Mouse (Mus musculus) heart, adult 2 months (tissue): ENCODE results near the gene Polr3h. TPM values are rescaled to one million over a fixed set of nuclear protein-coding genes. Genes with fewer than 3 reads are reported as not detected.

Experiments
- DNase-seq, 2 experiments: peaks; one replicate each; pipeline ENCODE4 v3.0.0; 2021
- H3K27ac ChIP-seq: fragments of 200-600 bp; 2 replicates; pipeline ENCODE4 v1.8.1; 2022
- H3K27me3 ChIP-seq: fragments of 200-500 bp; 2 replicates; pipeline ENCODE4 v1.6.1; 2012; ENCODE audit warnings: mild to moderate bottlenecking, low read length, inconsistent platforms, mixed read lengths; ENCODE audit not compliant: control insufficient read depth, insufficient read depth
- H3K36me3 ChIP-seq: fragments of 200-500 bp; 2 replicates; pipeline ENCODE4 v1.6.1; 2012; ENCODE audit warnings: low read length, inconsistent platforms; ENCODE audit not compliant: control insufficient read depth, insufficient read depth
- H3K4me1 ChIP-seq: fragments of 200-500 bp; 2 replicates; pipeline ENCODE4 v1.6.1; 2011; ENCODE audit warnings: low read length; ENCODE audit not compliant: control insufficient read depth, insufficient read depth
- H3K4me3 ChIP-seq: fragments of 200-600 bp; 2 replicates; pipeline ENCODE4 v1.8.1; 2022
- H3K79me2 ChIP-seq: fragments of 200-500 bp; replicated peaks from 2 replicates; pipeline ENCODE4 v1.6.1; 2012; ENCODE audit warnings: mild to moderate bottlenecking, inconsistent platforms, low read length, moderate library complexity, mixed read lengths; ENCODE audit not compliant: control insufficient read depth, insufficient read depth
- H3K9ac ChIP-seq: fragments of 200-500 bp; 2 replicates; pipeline ENCODE4 v1.6.1; 2012; ENCODE audit warnings: low read depth, mild to moderate bottlenecking, control low read depth, inconsistent platforms, low read length, mixed read lengths
- CTCF ChIP-seq: fragments of 200-600 bp; IDR thresholded peaks from 2 replicates; pipeline ENCODE4 v1.8.1; 2022; ENCODE audit warnings: antibody characterized with exemption, mild to moderate bottlenecking, moderate library complexity
- EP300 ChIP-seq: fragments of 200-500 bp; IDR thresholded peaks from 2 replicates; pipeline ENCODE4 v1.6.1; 2011; ENCODE audit warnings: low read depth, low read length, control low read depth; ENCODE audit not compliant: insufficient read depth
- POLR2A ChIP-seq: fragments of 200-500 bp; IDR thresholded peaks from 2 replicates; pipeline ENCODE4 v1.6.1; 2011; ENCODE audit warnings: mild to moderate bottlenecking, low read depth, low read length, control low read depth; ENCODE audit not compliant: insufficient read depth
- WGBS: fragments of 180-500 bp; shearing (Covaris S2); methylation state at CpG from one replicate; pipeline ENCODE4 v1.1.7; 2018; 5-methylcytosine and 5-hydroxymethylcytosine counted together
- intact Hi-C: fragments of 180-260 bp; cut with DNase I; formaldehyde crosslinking; loops from one replicate; pipeline ENCODE4 v1.15.1; 2025
- polyA plus RNA-seq: library from polyadenylated mRNA; depleted of rRNA; stranded (reverse); fragments of >200 nt; gene quantifications from 2 replicates; pipeline ENCODE4 v1.2.3, GENCODE M21; 2012
- total RNA-seq, 2 experiments: library from RNA; stranded (reverse); gene quantifications; 2 replicates each; pipeline ENCODE4 v1.2.3; 2021

Polr3h gene
- total and polyA plus RNA-seq, 3 experiments, result 5.9 to 8.1 (median 7.2) TPM

- H3K27ac ChIP-seq, result peak overlapping the region; percentile 23
- DNase-seq, result no peak
- H3K79me2 ChIP-seq, result peaks cover 3% of the 10 kb centered on the region; the same call in 1 of the 2 replicates
- H3K27me3 ChIP-seq, result no peaks in the 10 kb centered on the region
- H3K36me3 ChIP-seq, result peaks cover 37% of the 10 kb centered on the region
- TF ChIP-seq POLR2A (no peak), CTCF (no peak), EP300 (no peak)
- WGBS, result 80% methylated on average over 8 of the region's 8 CpGs
- intact Hi-C loops, result no loop called here
- H3K4me3 ChIP-seq, result no peak overlapping the region
- H3K4me1 ChIP-seq, result peaks cover 6% of the 10 kb centered on the region
- no peak overlapping the region for H3K9ac ChIP-seq
These were observed 34.0 kb downstream of the Polr3h start for GRCm38 (mm10) chr15:81891822-81892580.

GRCm38 (mm10) chr15:81891140-81891802 is 34.8 kb downstream of the Polr3h start:
- Histone ChIP-seq H3K27ac (peak overlapping the region; percentile 14; the same call in 1 of the 2 replicates), H3K9ac (no peak overlapping the region), H3K4me3 (no peak overlapping the region), H3K79me2 (peaks cover 3% of the 10 kb centered on the region; the same call in 1 of the 2 replicates), H3K4me1 (peaks cover 7% of the 10 kb centered on the region), H3K36me3 (peaks cover 36% of the 10 kb centered on the region), H3K27me3 (no peaks in the 10 kb centered on the region)
- WGBS, result 75% methylated on average over 7 of the region's 7 CpGs
- intact Hi-C loops, result no loop called here
- DNase-seq, result no peak
- no peak for TF ChIP-seq CTCF
- no peak for TF ChIP-seq POLR2A
- no peak for TF ChIP-seq EP300

GRCm38 (mm10) chr15:81889175-81889574 is 36.9 kb downstream of the Polr3h start:
- peaks cover 43% of the 10 kb centered on the region for H3K36me3 ChIP-seq
- TF ChIP-seq EP300, result no peak
- TF ChIP-seq POLR2A, result no peak
- no peak for TF ChIP-seq CTCF
- WGBS, result 59% methylated on average over 7 of the region's 7 CpGs

GRCm38 (mm10) chr15:81886795-81887550 is 39.1 kb downstream of the Polr3h start:
- Histone ChIP-seq H3K79me2 (peaks cover 16% of the 10 kb centered on the region), H3K4me3 (no peak overlapping the region), H3K27me3 (no peaks in the 10 kb centered on the region), H3K4me1 (peaks cover 16% of the 10 kb centered on the region), H3K9ac (no peak overlapping the region), H3K27ac (peak overlapping the region; percentile 47), H3K36me3 (peaks cover 46% of the 10 kb centered on the region)
- intact Hi-C loops, result no loop called here
- TF ChIP-seq CTCF (no peak), EP300 (0 out of 2 replicates have a peak, but pooled peaks have one; percentile 7), POLR2A (no peak)
- WGBS, result 62% methylated on average over 6 of the region's 6 CpGs
- no peak for DNase-seq

More at GRCm38 (mm10) chr15:81889175-81889574, 36.9 kb downstream of the Polr3h start:
- Histone ChIP-seq H3K4me3 (no peak overlapping the region), H3K27ac (peak overlapping the region; percentile 68), H3K4me1 (peaks cover 8% of the 10 kb centered on the region), H3K79me2 (peaks cover 10% of the 10 kb centered on the region), H3K9ac (no peak overlapping the region), H3K27me3 (no peaks in the 10 kb centered on the region)
- intact Hi-C loops, result no loop called here
- peak; percentile 41 to 58 for DNase-seq

GRCm38 (mm10) chr15:81885418-81885934 is 40.6 kb downstream of the Polr3h start:
- Histone ChIP-seq H3K4me1 (peaks cover 20% of the 10 kb centered on the region), H3K36me3 (peaks cover 47% of the 10 kb centered on the region), H3K9ac (0 out of 2 replicates have a peak overlapping the region, but pooled peaks have one; percentile 18), H3K79me2 (peaks cover 22% of the 10 kb centered on the region), H3K27me3 (no peaks in the 10 kb centered on the region), H3K4me3 (no peak overlapping the region), H3K27ac (peak overlapping the region; percentile 0; the same call in 1 of the 2 replicates)
- TF ChIP-seq POLR2A (no peak), EP300 (no peak), CTCF (no peak)
- WGBS, result 69% methylated on average over 3 of the region's 3 CpGs
- intact Hi-C loops, result no loop called here
- no peak for DNase-seq
